Mouse (Mus musculus): ENCODE data around the gene Cachd1.

- no peak for TF ChIP-seq CTCF (IDR thresholded peaks at IDR 0.05; ENCODE audit: insufficient read depth, low read depth, low read length)
- TF ChIP-seq POLR2A (IDR thresholded peaks at IDR 0.05; ENCODE audit: insufficient read depth, low read depth, low read length) = no peak
Measured at GRCm38 (mm10) chr4:100951876-100952275, 175.4 kb downstream of the Cachd1 start.
